ENCODE assay signal across 8 mouse cellular contexts in genomic region chr2:163642685-163643575, GRCm38 (mm10). TPM values are rescaled to one million over a fixed set of nuclear protein-coding genes. Genes with fewer than 3 reads are reported as not detected.
DNase-seq lines count a peak whose midpoint lies in the region; ATAC-seq and TF ChIP-seq lines count a peak whose summit lies in the region.

No protein-coding gene starts in this region.

- no peaks in the 10 kb centered on the region for H3K9me3 ChIP-seq in forebrain, embryonic 16.5 days (ENCODE audit: control insufficient read depth, low read length)
- H3K9me3 ChIP-seq in hindbrain, embryonic 15.5 days: no peaks in the 10 kb centered on the region
- no peaks in the 10 kb centered on the region for H3K9me3 ChIP-seq in liver, embryonic 11.5 days (ENCODE audit: control insufficient read depth, low read length)
- H3K9me3 ChIP-seq in midbrain, postnatal 0 days (ENCODE audit: low read length): no peaks in the 10 kb centered on the region

- H3K9ac ChIP-seq in forebrain, embryonic 16.5 days (replicated peaks; ENCODE audit: low read depth, low read length): no peak overlapping the region; the same call in 1 of the 2 replicates
- H3K9ac ChIP-seq in hindbrain, embryonic 15.5 days: no peak overlapping the region
- peak overlapping the region; percentile 82 for H3K9ac ChIP-seq in liver, embryonic 11.5 days (ENCODE audit: low read depth, low read length)
- H3K9ac ChIP-seq in midbrain, postnatal 0 days (replicated peaks; ENCODE audit: low read length, poor library complexity, severe bottlenecking): no peak overlapping the region

- WGBS in forebrain, embryonic 16.5 days: 91% methylated on average over 30 of the region's 30 CpGs
- 90% methylated on average over 30 of the region's 30 CpGs for WGBS in hindbrain, embryonic 15.5 days
- 46% methylated on average over 30 of the region's 30 CpGs for WGBS in liver, embryonic 11.5 days
- WGBS in midbrain, postnatal 0 days: 92% methylated on average over 30 of the region's 30 CpGs

- peak overlapping the region; percentile 84 for H3K4me3 ChIP-seq in layer of hippocampus, adult 2 months
- H3K4me3 ChIP-seq in forebrain, embryonic 16.5 days (replicated peaks; ENCODE audit: low read length): no peak overlapping the region
- H3K4me3 ChIP-seq in hindbrain, embryonic 15.5 days: peak overlapping the region; percentile 86
- peak overlapping the region; percentile 75 for H3K4me3 ChIP-seq in liver, embryonic 11.5 days (ENCODE audit: low read depth, low read length)
- H3K4me3 ChIP-seq in midbrain, postnatal 0 days (ENCODE audit: low read depth, low read length): 0 out of 2 replicates have a peak overlapping the region, but pooled peaks have one; percentile 1

- H3K36me3 ChIP-seq in forebrain, embryonic 16.5 days (ENCODE audit: control insufficient read depth, insufficient read depth): no peaks in the 10 kb centered on the region
- no peaks in the 10 kb centered on the region for H3K36me3 ChIP-seq in hindbrain, embryonic 15.5 days
- peaks cover 11% of the 10 kb centered on the region; the same call in 1 of the 2 replicates for H3K36me3 ChIP-seq in liver, embryonic 11.5 days (ENCODE audit: control insufficient read depth, insufficient read depth, low read length)
- H3K36me3 ChIP-seq in midbrain, postnatal 0 days (ENCODE audit: insufficient read depth, low read length): no peaks in the 10 kb centered on the region

- H3K27ac ChIP-seq in layer of hippocampus, adult 2 months: peak overlapping the region; percentile 98
- no peak overlapping the region; the same call in 1 of the 2 replicates for H3K27ac ChIP-seq in forebrain, embryonic 16.5 days (ENCODE audit: low read length)
- no peak overlapping the region for H3K27ac ChIP-seq in hindbrain, embryonic 15.5 days (replicated peaks)
- H3K27ac ChIP-seq in liver, embryonic 11.5 days (ENCODE audit: low read depth, low read length): peak overlapping the region; percentile 98
- H3K27ac ChIP-seq in midbrain, postnatal 0 days (ENCODE audit: low read depth, low read length): no peak overlapping the region

- no peak for TF ChIP-seq CTCF in layer of hippocampus, adult 2 months (conservative IDR thresholded peaks at IDR 0.05)
- no peak for TF ChIP-seq CTCF in midbrain, postnatal 0 days (IDR thresholded peaks at IDR 0.05)

- no peak for DNase-seq in layer of hippocampus, adult 2 months (ENCODE audit: low spot score in 2 of 2)
- DNase-seq in layer of hippocampus, adult 9-10 months (ENCODE audit: low spot score): no peak
- peak; percentile 90 for DNase-seq in c-Kit-negative CD71-positive TER-119-positive erythroid progenitor cells, embryonic 14.5 days (ENCODE audit: low read depth, low spot score)
- peak; percentile 72 for DNase-seq in liver, embryonic 11.5 days (ENCODE audit: low spot score)
- no peak for DNase-seq in midbrain, postnatal 0 days (ENCODE audit: low spot score)
- DNase-seq in frontal cortex, adult 2 months (ENCODE audit: extremely low spot score in 1 of 2, low spot score in 1 of 2): no peak

- H3K4me1 ChIP-seq in forebrain, embryonic 16.5 days (replicated peaks; ENCODE audit: control insufficient read depth, insufficient read depth, low read length): peaks cover 23% of the 10 kb centered on the region
- H3K4me1 ChIP-seq in hindbrain, embryonic 15.5 days (replicated peaks): peaks cover 32% of the 10 kb centered on the region
- H3K4me1 ChIP-seq in liver, embryonic 11.5 days (replicated peaks; ENCODE audit: control insufficient read depth, insufficient read depth, low read length): peaks cover 53% of the 10 kb centered on the region
- peaks cover 5% of the 10 kb centered on the region for H3K4me1 ChIP-seq in midbrain, postnatal 0 days (ENCODE audit: insufficient read depth, low read length)

- H3K4me2 ChIP-seq in forebrain, embryonic 16.5 days (ENCODE audit: low read length): peak overlapping the region; percentile 76
- peak overlapping the region; percentile 61 for H3K4me2 ChIP-seq in hindbrain, embryonic 15.5 days
- H3K4me2 ChIP-seq in liver, embryonic 11.5 days: peak overlapping the region; percentile 79
- peak overlapping the region; percentile 57 for H3K4me2 ChIP-seq in midbrain, postnatal 0 days (ENCODE audit: low read depth, low read length, poor library complexity, severe bottlenecking)

- no peaks in the 10 kb centered on the region for H3K27me3 ChIP-seq in forebrain, embryonic 16.5 days (replicated peaks; ENCODE audit: control insufficient read depth, insufficient read depth, low read length)
- H3K27me3 ChIP-seq in hindbrain, embryonic 15.5 days: no peaks in the 10 kb centered on the region
- no peaks in the 10 kb centered on the region for H3K27me3 ChIP-seq in liver, embryonic 11.5 days (replicated peaks; ENCODE audit: control insufficient read depth, insufficient read depth, low read length)
- H3K27me3 ChIP-seq in midbrain, postnatal 0 days (ENCODE audit: insufficient read depth, low read length): no peaks in the 10 kb centered on the region

- no peak for ATAC-seq in forebrain, embryonic 16.5 days
- no peak for ATAC-seq in hindbrain, embryonic 15.5 days (ENCODE audit: low FRiP score, low read depth)
- peak; percentile 77 for ATAC-seq in liver, embryonic 11.5 days (replicated peaks; ENCODE audit: low FRiP score)
- no peak for ATAC-seq in midbrain, postnatal 0 days (ENCODE audit: low FRiP score)

RNA-seq across cellular contexts. Expression of gene Serinc3, which starts 2.0 kb away (rescaled TPM):
- total RNA-seq in layer of hippocampus, adult 2 months (2021): 100 to 1,000 TPM; 198 to 204 TPM
- 31.4 and 34.3 TPM in 2 replicates for polyA plus RNA-seq in forebrain, embryonic 16.5 days (2015; fragmentation: Nextera tagmentation; extraction: Ambion mirVana)
- 31.2 and 33.5 TPM in 2 replicates for polyA plus RNA-seq in hindbrain, embryonic 15.5 days (2015; fragmentation: Nextera tagmentation; extraction: Ambion mirVana)
- polyA plus RNA-seq in liver, embryonic 11.5 days (2014; fragmentation: Nextera tagmentation; extraction: Ambion mirVana): 116 TPM in 2 replicates
- 96.1 and 101 TPM in 2 replicates for total RNA-seq in midbrain, postnatal 0 days (2014; rRNA removed)
- polyA plus RNA-seq in midbrain, postnatal 0 days (2015; fragmentation: Nextera tagmentation; extraction: Ambion mirVana): 35.9 and 36.9 TPM in 2 replicates
- polyA plus RNA-seq in frontal cortex, adult 2 months (2012; rRNA removed): 167 and 199 TPM in 2 replicates

RNA-seq across cellular contexts. Expression of gene Pkig, which starts 15.3 kb away (rescaled TPM):
- 10 to 100 TPM; 93.7 to 93.9 TPM for total RNA-seq in layer of hippocampus, adult 2 months (2021)
- polyA plus RNA-seq in forebrain, embryonic 16.5 days (2015; fragmentation: Nextera tagmentation; extraction: Ambion mirVana): 153 and 159 TPM in 2 replicates
- 109 and 115 TPM in 2 replicates for polyA plus RNA-seq in hindbrain, embryonic 15.5 days (2015; fragmentation: Nextera tagmentation; extraction: Ambion mirVana)
- polyA plus RNA-seq in liver, embryonic 11.5 days (2014; fragmentation: Nextera tagmentation; extraction: Ambion mirVana): 178 and 186 TPM in 2 replicates
- 90.5 and 102 TPM in 2 replicates for total RNA-seq in midbrain, postnatal 0 days (2014; rRNA removed)
- 153 and 161 TPM in 2 replicates for polyA plus RNA-seq in midbrain, postnatal 0 days (2015; fragmentation: Nextera tagmentation; extraction: Ambion mirVana)
- polyA plus RNA-seq in frontal cortex, adult 2 months (2012; rRNA removed): 194 and 214 TPM in 2 replicates

RNA-seq across cellular contexts. Expression of gene Ttpal, which starts 40.8 kb away (rescaled TPM):
- total RNA-seq in layer of hippocampus, adult 2 months (2021): 10 to 100 TPM; 49.0 to 50.4 TPM
- polyA plus RNA-seq in forebrain, embryonic 16.5 days (2015; fragmentation: Nextera tagmentation; extraction: Ambion mirVana): 44.1 and 46.4 TPM in 2 replicates
- 41.2 and 41.6 TPM in 2 replicates for polyA plus RNA-seq in hindbrain, embryonic 15.5 days (2015; fragmentation: Nextera tagmentation; extraction: Ambion mirVana)
- polyA plus RNA-seq in liver, embryonic 11.5 days (2014; fragmentation: Nextera tagmentation; extraction: Ambion mirVana): 26.1 and 29.2 TPM in 2 replicates
- total RNA-seq in midbrain, postnatal 0 days (2014; rRNA removed): 76.2 and 91.9 TPM in 2 replicates
- 33.5 and 34.7 TPM in 2 replicates for polyA plus RNA-seq in midbrain, postnatal 0 days (2015; fragmentation: Nextera tagmentation; extraction: Ambion mirVana)
- 44.2 and 47.2 TPM in 2 replicates for polyA plus RNA-seq in frontal cortex, adult 2 months (2012; rRNA removed)

Comparison
In these comparisons a context has a peak if more than half of its experiments do, and no peak if none do; other contexts are left out.
1. DNase-seq: peak in c-Kit-negative CD71-positive TER-119-positive erythroid progenitor cells, embryonic 14.5 days (single experiment) and liver, embryonic 11.5 days (single experiment); none in layer of hippocampus, adult 2 months (0 of 2), layer of hippocampus, adult 9-10 months (single experiment), midbrain, postnatal 0 days (single experiment) and frontal cortex, adult 2 months (0 of 2).
2. H3K27ac ChIP-seq: peak in layer of hippocampus, adult 2 months (single experiment) and liver, embryonic 11.5 days (single experiment); none in forebrain, embryonic 16.5 days (single experiment), hindbrain, embryonic 15.5 days (single experiment) and midbrain, postnatal 0 days (single experiment).
3. Peak in every context shown above with its lines, with median percentiles within 50 percentile points of each other: H3K4me2 ChIP-seq.